Mouse (Mus musculus) embryonic facial prominence, embryonic 12.5 days (tissue): ENCODE data around the gene Nfkbia. TPM values are rescaled to one million over a fixed set of nuclear protein-coding genes. Genes with fewer than 3 reads are reported as not detected.
A peak's percentile ranks its signal among the peaks of the same experiment; 100 is the strongest.

ENCODE experiments used
- ATAC-seq: fragments of 200-750 bp; cut with Nextera tagmentation; 2 replicates; pipeline ENCODE4 v1.8.0; 2017; ENCODE audit not compliant: insufficient number of reproducible peaks, insufficient read depth, low FRiP score, low TSS enrichment
- H3K27ac ChIP-seq: fragments of 300-500 bp; sonication (generic); 2 replicates; pipeline ENCODE4 v1.5.1; 2016; ENCODE audit warnings: mild to moderate bottlenecking
- H3K27me3 ChIP-seq: fragments of 300-500 bp; sonication (generic); 2 replicates; pipeline ENCODE4 v1.6.1; 2016; ENCODE audit warnings: mild to moderate bottlenecking, moderate library complexity
- H3K36me3 ChIP-seq: fragments of 300-500 bp; sonication (generic); 2 replicates; pipeline ENCODE4 v1.6.1; 2016; ENCODE audit warnings: mild to moderate bottlenecking
- H3K4me1 ChIP-seq: fragments of 300-500 bp; sonication (generic); 2 replicates; pipeline ENCODE4 v1.6.1; 2016
- H3K4me2 ChIP-seq: fragments of 300-500 bp; sonication (generic); replicated peaks from 2 replicates; pipeline ENCODE4 v1.6.1; 2016; ENCODE audit warnings: mild to moderate bottlenecking, moderate library complexity
- H3K4me3 ChIP-seq: fragments of 300-500 bp; sonication (generic); 2 replicates; pipeline ENCODE4 v1.5.1; 2016; ENCODE audit warnings: mild to moderate bottlenecking
- H3K9ac ChIP-seq: fragments of 300-500 bp; sonication (generic); 2 replicates; pipeline ENCODE4 v1.6.1; 2016; ENCODE audit warnings: mild to moderate bottlenecking, moderate library complexity
- H3K9me3 ChIP-seq: fragments of 300-500 bp; sonication (generic); 2 replicates; pipeline ENCODE4 v1.6.1; 2016; ENCODE audit warnings: mild to moderate bottlenecking, moderate library complexity
- WGBS: fragments of 180-500 bp; shearing (Covaris S2); methylation state at CpG from one replicate; pipeline ENCODE4 v1.1.7; 2016; 5-methylcytosine and 5-hydroxymethylcytosine counted together
- polyA plus RNA-seq: library from polyadenylated mRNA; unstranded; fragments of >200 nt; fragmentation: Nextera tagmentation; extraction: Ambion mirVana; gene quantifications from 2 replicates; pipeline ENCODE4 v1.2.1, GENCODE M21; 2016

Nfkbia gene
- polyA plus RNA-seq, 1 experiment from 2014 or later: 78.3 TPM

- no peaks in the 10 kb centered on the region for H3K36me3 ChIP-seq
- no peaks in the 10 kb centered on the region for H3K27me3 ChIP-seq
- peak overlapping the region; percentile 86 for H3K27ac ChIP-seq
- ATAC-seq: peak; percentile 74
- 20% methylated on average over 13 of the region's 13 CpGs for whole genome bisulfite sequencing
- no peak overlapping the region for H3K4me2 ChIP-seq
- H3K4me1 ChIP-seq: peaks cover 39% of the 10 kb centered on the region
- H3K9me3 ChIP-seq: no peaks in the 10 kb centered on the region
- no peak overlapping the region for H3K4me3 ChIP-seq
- 0 out of 2 replicates have a peak overlapping the region, but pooled peaks have one; percentile 0 for H3K9ac ChIP-seq
Observed at GRCm38 (mm10) chr12:55446746-55447395, 45.6 kb downstream of the Nfkbia start.

GRCm38 (mm10) chr12:55446366-55446745 lies 46.1 kb downstream of the Nfkbia start:
- WGBS: 81% methylated on average over 4 of the region's 4 CpGs
- Histone ChIP-seq H3K27me3 (no peaks in the 10 kb centered on the region), H3K27ac (peak overlapping the region; percentile 86), H3K4me1 (peaks cover 39% of the 10 kb centered on the region), H3K4me3 (no peak overlapping the region), H3K9me3 (no peaks in the 10 kb centered on the region), H3K9ac (0 out of 2 replicates have a peak overlapping the region, but pooled peaks have one; percentile 0), H3K36me3 (no peaks in the 10 kb centered on the region), H3K4me2 (no peak overlapping the region)
- ATAC-seq: no peak

- peaks cover 38% of the 10 kb centered on the region for H3K4me1 ChIP-seq
- H3K9me3 ChIP-seq: no peaks in the 10 kb centered on the region
- no peak overlapping the region; the same call in 1 of the 2 replicates for H3K27ac ChIP-seq
- H3K4me3 ChIP-seq: no peak overlapping the region
- H3K4me2 ChIP-seq: no peak overlapping the region
- H3K9ac ChIP-seq: no peak overlapping the region
- H3K36me3 ChIP-seq: no peaks in the 10 kb centered on the region
- 77% methylated on average over 4 of the region's 4 CpGs for WGBS
- no peak for ATAC-seq
- H3K27me3 ChIP-seq: no peaks in the 10 kb centered on the region
Observed at GRCm38 (mm10) chr12:55445583-55445982, 46.9 kb downstream of the Nfkbia start.

- no peak for ATAC-seq
- peak overlapping the region; percentile 41; the same call in 1 of the 2 replicates for H3K27ac ChIP-seq
- WGBS: 86% methylated on average over 4 of the region's 4 CpGs
Observed at GRCm38 (mm10) chr12:55444031-55444451, 48.4 kb downstream of the Nfkbia start.

GRCm38 (mm10) chr12:55442861-55443850 lies 49.3 kb downstream of the Nfkbia start:
- peaks cover 47% of the 10 kb centered on the region for H3K4me1 ChIP-seq
- H3K4me3 ChIP-seq: no peak overlapping the region
- no peak overlapping the region for H3K4me2 ChIP-seq
- no peaks in the 10 kb centered on the region for H3K9me3 ChIP-seq
- no peak overlapping the region for H3K9ac ChIP-seq
- WGBS: 64% methylated on average over 9 of the region's 9 CpGs
- ATAC-seq: no peak
- H3K27me3 ChIP-seq: no peaks in the 10 kb centered on the region
- no peaks in the 10 kb centered on the region for H3K36me3 ChIP-seq
- H3K27ac ChIP-seq: peak overlapping the region; percentile 65

More at GRCm38 (mm10) chr12:55444031-55444451, 48.4 kb downstream of the Nfkbia start:
- H3K36me3 ChIP-seq: no peaks in the 10 kb centered on the region
- H3K4me2 ChIP-seq: no peak overlapping the region
- no peak overlapping the region for H3K9ac ChIP-seq
- H3K27me3 ChIP-seq: no peaks in the 10 kb centered on the region
- no peaks in the 10 kb centered on the region for H3K9me3 ChIP-seq
- H3K4me3 ChIP-seq: no peak overlapping the region
- H3K4me1 ChIP-seq: peaks cover 38% of the 10 kb centered on the region

GRCm38 (mm10) chr12:55442245-55442644 lies 50.2 kb downstream of the Nfkbia start:
- Histone ChIP-seq H3K4me2 (no peak overlapping the region), H3K9ac (no peak overlapping the region), H3K36me3 (no peaks in the 10 kb centered on the region), H3K9me3 (no peaks in the 10 kb centered on the region), H3K27ac (no peak overlapping the region), H3K4me1 (peaks cover 53% of the 10 kb centered on the region), H3K4me3 (no peak overlapping the region), H3K27me3 (no peaks in the 10 kb centered on the region)
- 96% methylated on average over 1 of the region's 1 CpGs for WGBS
- no peak for ATAC-seq

- no peaks in the 10 kb centered on the region for H3K36me3 ChIP-seq
- no peak overlapping the region for H3K4me3 ChIP-seq
- H3K27me3 ChIP-seq: no peaks in the 10 kb centered on the region
- H3K9me3 ChIP-seq: no peaks in the 10 kb centered on the region
- H3K4me2 ChIP-seq: no peak overlapping the region
- ATAC-seq: no peak
- no peak overlapping the region; the same call in 1 of the 2 replicates for H3K27ac ChIP-seq
- no peak overlapping the region for H3K9ac ChIP-seq
- peaks cover 39% of the 10 kb centered on the region for H3K4me1 ChIP-seq
- WGBS: 67% methylated on average over 5 of the region's 5 CpGs
Observed at GRCm38 (mm10) chr12:55440416-55440815, 52.0 kb downstream of the Nfkbia start.

Other genes with a start within 250 kb of the Nfkbia start
- gene 1110008L16Rik, start 193.1 kb downstream of the Nfkbia start, polyA plus RNA-seq: 15.4 and 16.0 TPM in 2 replicates
- 20.7 and 22.1 TPM in 2 replicates for gene Ppp2r3c, start 189.6 kb downstream of the Nfkbia start, polyA plus RNA-seq
- gene Psma6, start 108.4 kb downstream of the Nfkbia start, polyA plus RNA-seq: 435 and 447 TPM in 2 replicates
- not detected in 2 replicates for gene Aldoart2, start 72.6 kb upstream of the Nfkbia start, polyA plus RNA-seq
- gene Insm2, start 106.8 kb upstream of the Nfkbia start, polyA plus RNA-seq: 0.93 and 1.1 TPM in 2 replicates